In the genomic region with DNA sequence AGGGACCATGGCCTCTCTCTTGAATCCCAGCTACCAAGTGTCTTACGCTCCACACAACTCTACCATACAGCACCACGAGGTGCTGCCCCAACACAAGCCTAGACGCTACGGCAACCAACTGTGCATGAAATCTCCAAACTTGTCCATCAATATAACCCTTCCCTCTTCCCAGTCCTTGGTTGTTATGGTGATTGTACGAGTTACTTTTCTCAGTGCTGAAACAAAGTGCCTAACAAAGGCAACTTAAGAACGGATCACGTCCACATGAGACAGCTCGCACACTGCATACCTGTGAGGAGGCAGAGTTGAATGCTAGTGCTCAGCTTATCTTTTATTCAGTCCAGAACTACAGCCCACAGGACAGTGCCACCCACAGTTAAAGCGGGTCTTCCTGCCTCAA, we compare ENCODE assay signal across 21 mouse cellular contexts.
"Had no signal": no experiment of that assay in that cellular context is flagged by ENCODE, and none has a peak within 500 bp of the region (broad histone marks: within the 10 kb centered on the region; RNA-seq: fewer than 3 reads in every experiment).

No protein-coding gene starts in this region.

- ATAC-seq: midbrain, embryonic 13.5 days had no signal

- H3K27ac ChIP-seq: kidney, embryonic 15.5 days; liver, embryonic 13.5 days; lung, embryonic 15.5 days; midbrain, embryonic 13.5 days; neural tube, embryonic 12.5 days; neural tube, embryonic 15.5 days; stomach, embryonic 15.5 days had no signal

- H3K9me3 ChIP-seq: kidney, embryonic 15.5 days; liver, embryonic 13.5 days; lung, embryonic 15.5 days; midbrain, embryonic 13.5 days; neural tube, embryonic 12.5 days; neural tube, embryonic 15.5 days; stomach, embryonic 15.5 days had no signal

- H3K4me1 ChIP-seq: midbrain, embryonic 13.5 days; neural tube, embryonic 12.5 days had no signal

- DNase-seq: kidney, adult 11 months; kidney, adult 8-10 months; kidney, postnatal 10 days; kidney, postnatal 36 days; layer of hippocampus, postnatal 36 days; liver, embryonic 13.5 days; lung, postnatal 14 days; lung, postnatal 4 days; retina, postnatal 1 day; right cerebral cortex, postnatal 25 days; spleen, adult 18-20 months; thymus, adult 2 months; thymus, postnatal 14 days; thymus, postnatal 4 days had no signal

- H3K4me3 ChIP-seq: kidney, embryonic 15.5 days; left cerebral cortex, adult 2 months; liver, embryonic 13.5 days; lung, embryonic 15.5 days; midbrain, embryonic 13.5 days; neural tube, embryonic 12.5 days; neural tube, embryonic 15.5 days; stomach, embryonic 15.5 days had no signal

- H3K36me3 ChIP-seq: kidney, embryonic 15.5 days; liver, embryonic 13.5 days; lung, embryonic 15.5 days; midbrain, embryonic 13.5 days; neural tube, embryonic 12.5 days; neural tube, embryonic 15.5 days; stomach, embryonic 15.5 days had no signal

- H3K27me3 ChIP-seq: kidney, embryonic 15.5 days; liver, embryonic 13.5 days; lung, embryonic 15.5 days; midbrain, embryonic 13.5 days; neural tube, embryonic 12.5 days; neural tube, embryonic 15.5 days; stomach, embryonic 15.5 days had no signal

- H3K9ac ChIP-seq: kidney, embryonic 15.5 days; liver, embryonic 13.5 days; lung, embryonic 15.5 days; midbrain, embryonic 13.5 days; neural tube, embryonic 12.5 days; neural tube, embryonic 15.5 days; stomach, embryonic 15.5 days had no signal

- H3K4me2 ChIP-seq: kidney, embryonic 15.5 days; liver, embryonic 13.5 days; lung, embryonic 15.5 days; midbrain, embryonic 13.5 days; neural tube, embryonic 12.5 days; neural tube, embryonic 15.5 days; stomach, embryonic 15.5 days had no signal
